Mouse (Mus musculus): ENCODE measurements around the gene Fam120b.

Gene Fam120b

DNA sequence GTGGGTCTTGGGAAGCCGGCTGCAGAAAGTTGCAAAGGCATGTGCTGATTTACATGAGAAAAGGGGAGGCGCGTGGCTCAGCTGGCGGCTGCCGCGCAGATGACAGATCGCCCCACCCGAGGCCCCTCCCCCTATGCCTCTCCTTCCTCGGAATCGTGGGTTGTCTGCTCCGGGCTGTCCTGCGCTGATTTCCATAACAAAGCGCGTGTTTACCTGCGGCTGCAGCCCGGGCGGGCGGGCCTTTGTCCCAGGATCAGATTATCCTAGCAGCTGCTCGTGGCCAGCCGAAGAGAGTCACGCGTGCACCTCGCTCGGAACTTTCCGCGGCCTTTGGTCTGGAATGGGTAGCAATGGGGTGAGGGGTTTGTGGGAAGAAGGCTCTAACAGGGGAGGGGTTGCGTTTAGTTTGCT lies 15.4 kb upstream of the Fam120b start:
- DNase-seq = peak; percentile 92

DNA sequence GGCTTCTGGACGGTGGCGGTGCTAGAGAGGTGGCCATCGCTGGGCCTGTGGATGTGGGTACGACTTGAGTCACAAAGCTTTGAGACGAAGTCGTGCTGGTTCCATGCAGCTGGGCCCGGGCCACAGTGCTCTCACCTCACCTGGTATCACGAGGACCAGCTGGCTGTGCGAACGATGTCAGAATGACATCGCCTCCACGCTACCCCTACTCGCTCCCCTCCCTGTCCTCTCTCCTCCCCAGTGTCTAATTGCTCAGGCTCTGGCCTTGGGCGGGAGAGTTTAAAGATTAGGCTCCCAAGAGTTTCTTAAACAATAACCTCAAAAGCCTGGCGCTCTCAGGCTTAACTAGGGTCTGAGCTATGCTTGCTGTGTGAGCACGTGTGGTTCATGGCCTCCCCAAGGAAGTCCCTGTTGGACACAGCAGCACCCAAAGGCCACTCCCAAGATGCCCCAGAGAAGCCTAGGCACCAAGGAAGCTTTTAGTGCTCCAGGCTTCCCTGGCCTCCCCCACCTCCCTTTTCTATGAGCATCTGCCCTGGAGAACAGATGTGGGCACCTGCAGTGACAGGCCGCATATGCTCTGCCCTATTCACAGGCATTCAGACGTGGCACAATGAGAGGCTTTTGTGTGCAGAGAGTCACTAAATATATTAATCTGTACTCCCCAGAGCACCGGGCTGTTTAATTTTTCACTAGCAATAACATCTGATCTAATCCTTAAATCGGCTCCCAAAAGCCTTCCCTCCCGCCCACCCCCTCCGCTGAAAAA lies 14.7 kb upstream of the Fam120b start:
- peak; percentile 85 for DNase-seq

DNA sequence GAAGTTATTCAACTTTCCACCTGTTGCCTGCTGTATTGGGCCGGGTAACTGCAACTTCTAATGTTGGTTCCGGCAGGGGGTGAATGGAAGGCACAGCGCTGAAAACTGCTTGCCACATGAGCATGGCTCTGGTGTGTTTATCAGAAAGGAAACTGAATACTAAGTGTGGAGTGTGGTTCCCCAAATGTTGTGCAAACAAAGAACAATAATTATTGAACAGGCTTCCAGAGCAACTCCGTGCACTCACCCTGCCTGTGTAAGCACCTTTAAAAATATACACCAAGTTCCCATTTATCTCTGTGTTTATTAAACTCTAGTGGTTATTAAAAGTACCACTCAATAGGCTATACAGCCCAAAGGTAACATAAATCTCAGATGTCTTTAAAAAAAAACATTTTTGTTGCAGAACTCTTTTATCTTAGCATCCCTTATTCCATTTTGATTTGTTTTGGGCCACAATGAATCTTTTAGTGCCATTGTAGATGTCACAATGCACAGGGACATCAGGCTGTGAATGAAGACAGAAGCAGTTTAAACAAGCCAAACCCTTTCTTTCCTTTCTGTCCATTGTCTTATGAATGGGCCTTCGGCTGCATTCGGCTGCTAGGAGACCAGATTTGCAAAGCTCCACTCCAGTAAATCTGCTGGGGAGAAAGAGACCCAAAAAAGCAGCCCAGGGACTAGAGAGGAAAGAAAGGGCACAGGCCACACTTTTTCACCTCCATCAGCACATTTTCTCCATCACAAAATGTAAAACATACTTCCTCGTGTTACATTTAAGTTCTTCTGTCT lies 13.9 kb upstream of the Fam120b start:
- peak; percentile 29 for DNase-seq

DNA sequence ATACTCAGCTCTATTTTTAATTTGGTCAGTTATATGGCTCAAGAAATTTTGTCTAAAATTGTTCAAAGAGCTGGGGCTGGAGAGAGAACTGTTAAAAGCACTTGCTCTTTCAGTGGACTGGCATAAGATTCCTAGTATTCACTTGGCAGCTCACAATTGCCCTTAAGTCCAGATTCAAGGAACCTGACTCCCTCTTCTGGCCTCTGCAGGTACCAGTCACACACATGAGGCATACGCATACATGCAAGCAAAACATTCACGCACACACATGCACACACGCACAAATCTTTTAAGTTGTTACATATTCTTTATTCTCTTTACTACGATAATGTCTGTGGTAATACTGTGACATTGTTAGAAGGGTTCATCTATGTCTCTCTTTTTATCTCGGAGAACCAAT lies 12.6 kb upstream of the Fam120b start:
- peak; percentile 64 for DNase-seq

DNA sequence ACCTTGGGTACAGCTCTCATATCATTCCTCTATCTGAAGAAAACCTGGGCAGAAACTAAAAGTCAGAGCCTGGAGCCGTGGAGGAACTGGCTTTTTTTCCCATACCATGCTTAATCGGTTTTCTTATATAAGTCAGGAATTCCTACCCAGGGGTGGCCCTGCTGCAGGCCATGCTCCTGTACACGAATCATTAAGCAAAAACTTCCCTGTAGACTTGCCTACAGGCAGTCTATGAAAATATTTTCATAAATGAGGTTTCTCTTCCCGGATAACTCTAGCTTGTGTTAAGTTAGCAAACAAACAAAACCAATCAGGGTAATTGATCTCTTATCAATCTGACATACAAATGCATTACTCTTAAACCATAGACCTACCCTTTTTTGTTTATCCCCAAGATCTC lies 7.1 kb upstream of the Fam120b start:
- no peak for DNase-seq

DNA sequence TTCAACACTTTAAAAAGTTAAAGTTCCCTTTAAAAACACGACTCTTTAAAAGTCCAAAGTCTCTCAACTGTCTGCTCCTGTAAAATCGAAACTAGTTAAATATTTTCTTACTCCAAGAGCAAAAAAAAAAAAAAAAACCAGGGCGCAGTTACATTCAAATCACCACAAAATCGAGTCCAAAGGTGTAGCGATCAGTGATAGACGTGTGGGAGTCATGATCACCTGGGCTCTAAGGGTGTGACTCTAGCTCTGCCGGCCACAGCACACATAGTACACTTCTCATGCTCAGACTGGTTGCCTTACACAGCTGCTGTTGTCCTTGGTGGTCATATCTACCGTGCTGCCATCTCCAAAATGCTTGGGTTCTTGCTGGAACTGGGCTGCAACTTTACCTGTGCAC lies 6.6 kb upstream of the Fam120b start:
- peak; percentile 58 for DNase-seq

DNA sequence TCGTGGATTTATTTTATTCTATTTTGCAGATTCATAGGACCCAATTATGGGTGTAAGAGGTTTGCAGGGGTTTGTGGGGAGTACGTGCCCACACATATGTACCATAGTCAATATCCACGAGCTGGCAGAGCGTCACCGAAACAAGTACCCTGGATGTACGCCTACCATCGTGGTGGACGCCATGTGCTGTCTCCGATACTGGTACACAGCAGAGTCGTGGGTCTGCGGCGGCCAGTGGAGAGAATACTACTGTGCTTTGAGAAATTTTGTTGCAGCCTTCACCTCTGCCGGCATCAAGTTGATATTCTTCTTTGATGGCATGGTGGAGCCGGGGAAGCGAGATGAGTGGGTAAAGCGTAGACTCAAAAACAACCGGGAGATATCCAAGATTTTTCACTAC lies 5.7 kb downstream of the Fam120b start:
- DNase-seq = peak; percentile 82

DNA sequence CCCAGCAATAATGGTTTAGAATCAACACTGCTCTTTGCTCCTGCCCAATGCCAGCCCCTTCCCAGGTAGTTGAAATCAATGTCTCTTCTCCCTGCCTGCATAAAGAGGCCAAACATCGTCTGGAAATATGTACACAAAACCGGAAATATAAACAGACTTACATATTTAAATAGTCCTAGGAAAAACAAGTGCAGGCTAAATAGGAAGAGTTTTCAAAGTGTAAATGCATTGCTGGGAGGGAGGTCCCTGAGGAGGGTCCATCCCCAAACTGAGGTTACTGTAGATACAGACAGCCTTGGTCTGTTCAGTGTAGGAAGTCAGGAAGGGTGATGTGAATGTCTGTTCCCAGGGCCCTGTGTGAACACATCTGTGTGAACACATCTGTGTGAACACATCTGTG lies 10.6 kb downstream of the Fam120b start:
- DNase-seq = peak; percentile 51

DNA sequence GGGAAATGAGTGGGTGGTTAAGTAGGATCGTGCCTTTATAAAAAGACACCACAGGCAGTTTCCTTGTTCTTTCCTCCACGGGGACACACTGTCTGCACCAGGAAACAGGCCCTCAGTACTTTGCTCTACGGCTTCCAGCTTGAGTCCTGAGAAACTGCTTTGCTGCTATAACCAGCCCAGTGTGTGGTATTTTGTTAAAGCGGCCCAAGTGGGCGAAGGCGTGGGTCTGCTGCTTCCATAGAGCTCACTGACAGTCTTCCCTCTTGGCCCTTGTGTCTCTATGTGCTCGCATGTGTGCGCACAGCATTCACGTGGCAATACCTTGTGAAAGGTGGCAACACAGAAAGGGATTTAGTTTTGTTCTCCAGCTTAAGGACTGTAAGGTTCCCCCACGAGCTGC lies 13.3 kb downstream of the Fam120b start:
- peak; percentile 88 for DNase-seq

DNA sequence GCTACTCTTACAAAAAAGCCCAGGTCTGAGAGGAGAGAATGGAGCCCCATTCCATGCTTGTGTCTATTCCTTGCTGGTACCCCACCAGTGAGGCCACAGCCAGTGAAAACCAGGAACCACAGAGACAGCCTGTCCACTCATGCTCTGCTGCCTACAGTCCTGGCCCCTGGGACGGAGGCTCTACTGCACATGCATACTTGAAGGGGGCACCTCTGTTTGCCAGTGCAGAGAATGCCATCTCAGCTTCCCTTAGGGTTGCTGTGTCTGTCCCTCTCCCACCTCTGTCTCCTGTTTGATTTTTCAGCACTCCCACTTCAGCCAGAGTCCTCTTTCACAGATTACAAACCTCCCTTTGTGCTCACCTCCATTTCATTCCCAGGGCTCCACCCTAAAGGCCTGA lies 14.9 kb downstream of the Fam120b start:
- DNase-seq = peak; percentile 72

DNA sequence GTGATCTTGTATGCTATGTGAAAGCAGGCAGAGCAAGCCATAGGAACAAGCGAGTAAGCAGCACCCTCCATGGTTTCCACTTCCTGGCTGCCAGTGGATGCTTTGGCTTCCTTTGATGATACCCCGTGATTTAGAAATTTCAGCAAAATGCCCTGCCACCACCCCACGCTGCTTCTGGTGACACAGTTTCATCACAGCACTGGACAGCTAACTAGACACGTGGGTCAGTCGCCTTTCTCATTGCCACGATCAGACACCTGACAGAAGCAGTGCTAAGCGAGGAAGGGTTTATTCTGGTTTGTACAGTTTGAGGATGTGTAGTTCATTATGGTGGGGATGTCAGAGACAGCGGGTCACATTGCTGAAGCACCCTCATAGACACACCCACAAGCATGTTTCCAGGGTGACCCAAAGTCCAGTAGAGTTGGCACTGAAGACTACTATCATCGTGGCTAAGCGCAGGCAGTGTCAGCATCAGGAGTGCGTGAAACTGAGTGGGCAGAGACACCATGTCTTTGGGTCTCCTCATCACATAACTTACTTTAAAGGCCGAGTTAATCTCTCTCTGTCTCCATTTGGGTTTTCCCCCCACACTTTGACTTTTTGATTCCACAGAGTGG lies 20.7 kb downstream of the Fam120b start:
- peak; percentile 75 for DNase-seq

DNA sequence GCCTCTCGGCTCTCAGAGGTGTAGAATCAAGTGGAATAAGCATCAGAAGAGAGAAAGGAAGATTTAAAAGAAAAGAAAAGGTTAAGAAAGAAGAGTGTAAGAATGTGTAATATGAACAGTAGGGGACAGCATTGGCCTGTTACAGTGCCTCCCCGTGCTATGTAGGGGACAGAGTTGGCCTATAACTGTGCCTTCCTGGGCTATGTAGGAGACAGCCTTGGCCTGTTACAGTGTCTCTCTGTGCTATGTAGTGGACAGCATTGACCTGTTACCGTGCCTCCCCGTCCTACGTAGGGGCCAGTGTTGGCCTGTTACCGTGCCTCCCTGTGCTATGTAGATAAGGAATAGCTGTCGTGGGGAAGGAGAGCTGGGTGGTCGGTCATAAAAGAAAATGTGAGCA lies 23.5 kb downstream of the Fam120b start:
- DNase-seq = peak; percentile 73

DNA sequence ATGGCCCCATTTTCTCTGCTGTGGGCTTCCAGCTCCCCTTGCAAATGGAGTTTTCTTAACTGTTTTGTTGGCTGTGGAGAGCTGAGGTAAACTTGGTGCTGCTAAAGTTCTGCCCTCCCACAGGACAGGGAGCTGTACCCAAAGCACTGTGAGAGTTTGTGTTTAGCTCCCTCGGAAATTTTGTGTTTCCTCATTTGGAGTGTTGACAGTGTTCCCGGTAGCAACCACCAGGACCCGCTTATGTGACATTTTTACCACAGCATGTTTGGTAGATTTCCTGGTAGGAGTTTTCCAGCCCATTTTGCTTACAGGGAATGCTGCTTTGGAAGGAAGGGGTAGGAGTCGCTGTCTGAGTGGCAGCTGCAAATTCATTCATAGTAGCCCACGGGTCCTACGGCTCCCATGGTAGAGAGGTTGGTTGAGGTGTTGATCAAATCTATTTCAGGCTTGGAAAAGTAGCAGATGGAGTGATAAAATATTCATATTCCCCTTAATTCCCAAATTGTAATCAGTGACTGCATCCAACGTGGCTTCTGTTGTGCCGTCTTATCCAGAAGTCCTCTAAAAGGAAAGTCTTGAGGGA lies 24.1 kb downstream of the Fam120b start:
- DNase-seq = peak; percentile 61

DNA sequence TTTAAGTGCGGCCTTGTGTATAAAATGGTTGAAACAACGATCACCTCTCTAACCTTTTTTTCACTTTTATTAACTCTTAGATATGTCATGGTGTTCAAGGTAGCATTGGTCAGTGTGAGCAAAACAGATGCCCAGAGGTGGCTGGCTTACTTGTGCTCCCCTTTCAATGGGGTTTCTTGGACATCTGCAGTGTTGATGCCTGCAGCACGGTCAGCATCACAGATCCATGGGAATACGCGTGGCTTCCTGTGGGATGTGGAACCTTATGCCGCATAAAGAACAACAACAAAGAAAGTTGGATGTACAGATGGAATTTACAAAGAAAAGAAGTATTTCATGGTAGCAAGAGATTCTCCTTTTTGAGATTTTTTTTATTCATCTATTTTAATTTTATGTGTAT lies 25.4 kb downstream of the Fam120b start:
- peak; percentile 54 for DNase-seq

DNA sequence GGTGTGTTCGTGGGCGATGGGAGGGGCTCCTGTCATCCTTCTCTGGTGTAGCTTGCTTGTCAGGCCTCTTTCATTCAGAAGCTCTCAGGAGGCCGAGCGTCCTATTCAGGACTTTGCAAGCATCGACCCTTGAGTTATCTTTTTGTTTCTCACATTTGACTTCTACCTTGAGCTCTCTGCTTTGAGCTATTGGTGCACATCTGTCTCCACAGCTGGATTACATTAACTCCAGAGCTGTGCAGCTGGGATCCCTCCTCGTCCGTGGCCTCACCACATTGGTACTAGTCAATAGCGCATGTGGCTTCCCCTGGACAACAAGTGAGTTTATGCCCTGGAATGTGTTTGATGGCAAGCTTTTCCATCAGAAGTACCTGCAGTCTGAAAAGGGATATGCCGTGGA lies 26.7 kb downstream of the Fam120b start:
- DNase-seq = peak; percentile 86

DNA sequence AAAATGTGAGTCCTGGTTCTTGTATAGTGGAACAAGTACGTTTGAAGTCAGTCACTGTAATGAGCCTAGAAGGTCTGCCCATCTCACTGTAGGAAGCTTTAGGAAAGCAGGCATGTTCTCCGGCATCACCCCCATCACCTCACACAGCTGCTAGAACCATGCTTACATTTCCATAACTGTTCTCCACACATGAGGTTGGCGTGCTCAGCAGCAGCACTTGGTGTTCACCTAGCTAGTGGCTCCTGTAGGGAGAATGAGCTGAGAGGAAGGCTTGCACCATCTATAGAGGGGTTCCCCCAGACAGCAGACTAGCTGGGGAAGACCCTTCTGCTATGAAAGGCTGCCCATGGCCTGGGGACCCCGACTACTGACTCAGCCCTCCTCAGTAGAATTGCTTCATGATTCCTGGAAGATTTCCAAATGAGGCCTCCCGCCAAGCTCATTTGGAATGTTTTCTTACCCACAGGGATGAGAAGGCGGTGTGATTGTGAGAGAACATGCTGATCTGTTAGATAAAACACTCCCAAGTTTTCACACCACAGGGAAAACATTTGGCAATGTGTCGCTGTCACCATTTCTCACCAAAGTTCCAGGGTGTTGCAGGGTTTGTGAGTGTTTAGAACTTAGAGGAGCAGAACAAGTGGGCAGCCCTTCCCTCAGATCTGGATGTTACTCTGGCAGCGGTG lies 27.2 kb downstream of the Fam120b start:
- DNase-seq = peak; percentile 96

DNA sequence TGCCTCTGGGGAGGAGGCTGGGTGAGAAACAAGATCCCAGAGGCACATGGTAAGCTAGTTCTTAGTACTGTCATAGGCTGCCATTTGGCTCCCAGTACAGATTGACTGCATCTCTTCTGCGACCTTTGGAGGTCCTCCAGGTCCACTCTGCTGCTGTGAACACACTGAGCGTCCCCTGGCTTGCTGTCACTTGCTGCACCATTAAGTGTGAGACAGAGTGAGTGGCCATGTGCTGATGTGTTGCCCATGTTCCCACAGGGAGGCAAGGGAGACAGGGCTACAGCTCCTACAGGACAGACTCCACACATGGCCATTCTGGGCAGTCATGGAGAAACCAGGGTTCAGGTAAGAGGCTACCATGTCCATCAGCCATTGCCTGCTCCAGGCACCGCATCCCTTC lies 29.9 kb downstream of the Fam120b start:
- DNase-seq = peak; percentile 95

DNA sequence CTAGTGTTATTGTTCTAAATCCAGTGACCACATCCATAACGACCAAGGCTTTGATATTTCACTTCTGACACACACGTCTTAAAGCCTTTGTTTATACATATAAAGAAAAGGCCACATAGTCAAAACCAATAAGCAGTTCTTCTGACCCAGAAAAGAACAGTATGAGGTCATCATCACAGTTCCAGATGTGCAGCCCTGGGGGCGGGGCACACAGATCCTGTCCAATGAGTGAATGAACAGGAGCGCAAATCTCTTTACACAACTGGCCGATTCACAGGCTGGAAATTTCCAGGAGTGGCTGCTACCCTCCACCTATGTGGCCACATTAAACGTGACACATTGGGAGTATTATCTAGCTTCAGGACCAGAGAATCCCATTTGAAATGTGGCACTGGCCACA lies 33.4 kb downstream of the Fam120b start:
- DNase-seq = peak; percentile 86

DNA sequence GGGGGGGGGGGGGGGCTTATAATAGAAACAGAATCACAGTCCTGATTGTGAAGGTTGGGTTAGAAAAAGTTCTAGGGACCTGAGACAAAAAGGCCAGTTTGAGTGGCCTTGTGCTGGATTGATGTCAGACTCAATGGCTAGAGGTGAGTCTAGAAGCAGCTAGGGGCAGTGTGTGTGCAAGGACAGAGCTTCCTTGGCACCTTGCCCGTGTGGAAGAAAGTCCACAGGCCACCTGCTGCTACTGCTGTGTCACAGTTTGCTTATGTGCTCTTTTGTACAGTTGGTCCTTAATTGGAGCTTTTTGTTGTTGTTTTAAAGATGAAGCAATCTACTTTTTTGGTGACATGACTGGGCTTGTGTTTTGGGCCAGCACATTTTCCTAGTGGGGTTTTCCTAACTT lies 33.9 kb downstream of the Fam120b start:
- DNase-seq = peak; percentile 89

DNA sequence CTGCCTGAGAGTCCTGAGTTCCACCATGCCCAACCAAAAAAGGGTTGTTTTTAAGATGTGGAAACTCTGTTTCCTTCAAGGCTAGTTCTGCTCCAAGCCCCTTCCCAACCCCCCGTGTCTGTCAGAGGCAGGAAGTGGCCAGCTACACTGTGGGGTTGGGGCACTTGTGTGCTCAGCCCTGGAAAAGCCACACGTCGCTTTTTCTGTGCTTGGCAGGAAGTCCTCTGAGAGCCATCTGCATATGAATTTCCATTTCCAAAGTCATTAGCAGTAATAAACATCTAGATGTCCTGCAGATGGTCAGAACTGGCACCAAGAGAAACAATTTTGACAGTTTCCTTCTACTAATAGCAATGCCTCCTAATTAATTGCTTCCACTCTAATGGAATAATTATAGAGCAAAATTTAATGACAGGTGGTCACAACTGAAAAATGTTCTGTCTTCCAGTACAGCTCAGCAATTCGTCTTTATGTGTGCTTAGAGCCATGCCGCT lies 35.1 kb downstream of the Fam120b start:
- peak; percentile 79 for DNase-seq

DNA sequence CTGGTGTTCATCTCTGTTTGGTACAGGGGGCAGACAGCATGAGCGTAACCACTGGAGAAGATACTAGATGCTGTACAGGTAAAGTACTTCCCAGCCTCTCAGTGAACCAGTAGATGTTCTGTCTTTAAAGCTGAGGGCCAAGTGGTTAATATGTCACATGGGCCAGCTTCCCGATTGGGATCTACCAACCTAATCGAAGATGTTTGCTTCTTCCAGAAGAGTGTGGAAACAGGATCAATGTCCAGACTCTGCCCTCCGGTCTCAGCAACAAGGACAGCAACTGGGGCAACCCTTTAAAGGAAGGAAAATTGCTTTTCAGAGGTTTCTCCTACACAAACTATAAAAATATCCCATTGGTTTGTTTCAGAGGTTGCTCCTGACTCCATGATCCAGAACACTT lies 35.5 kb downstream of the Fam120b start:
- DNase-seq = peak; percentile 41

DNA sequence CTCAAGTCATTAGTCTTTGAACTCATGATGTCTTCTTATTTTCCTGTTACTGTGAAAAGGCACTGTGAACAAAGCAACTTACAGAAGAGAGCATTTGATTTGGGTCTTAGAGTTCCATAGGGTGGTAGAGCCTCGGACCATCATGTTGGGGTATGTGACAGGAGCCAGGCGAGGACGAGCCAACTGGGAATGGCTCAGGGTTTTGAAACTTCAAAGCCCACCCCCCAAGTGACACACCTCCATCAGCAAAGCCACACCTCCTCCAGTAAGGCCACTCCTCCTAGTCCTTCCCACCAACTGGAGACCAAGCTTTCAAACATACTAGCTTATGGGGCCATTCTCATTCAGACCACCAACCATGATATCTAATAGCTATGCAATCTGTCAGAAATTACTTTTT lies 36.0 kb downstream of the Fam120b start:
- DNase-seq = peak; percentile 81

DNA sequence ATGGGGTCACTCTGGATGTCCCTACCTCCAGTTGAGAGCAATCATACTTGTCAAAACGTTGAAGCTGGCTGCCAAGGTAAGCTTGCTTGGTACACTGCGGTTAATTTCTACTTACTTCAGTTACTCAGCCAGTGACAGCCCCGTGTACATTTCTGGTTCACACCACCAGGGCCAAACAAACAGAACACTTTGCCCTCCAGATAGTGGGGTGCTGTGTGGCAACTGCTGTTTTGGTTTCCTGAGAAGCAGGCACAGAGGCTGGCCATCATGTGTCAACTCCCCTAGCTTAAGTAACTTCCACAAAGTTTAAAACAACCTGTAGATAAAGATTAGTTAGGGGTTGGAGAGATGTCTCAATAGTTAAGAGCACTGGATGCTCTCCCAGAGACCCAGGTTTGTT lies 38.7 kb downstream of the Fam120b start:
- peak; percentile 67 for DNase-seq
